Mouse (Mus musculus) urinary bladder, postnatal 10 days (tissue): Measurements from ENCODE around the gene Hamp.

Source experiments
- DNase-seq: peaks from one replicate; pipeline ENCODE4 v3.0.0; 2022; ENCODE audit warnings: low spot score

Gene Hamp

DNA sequence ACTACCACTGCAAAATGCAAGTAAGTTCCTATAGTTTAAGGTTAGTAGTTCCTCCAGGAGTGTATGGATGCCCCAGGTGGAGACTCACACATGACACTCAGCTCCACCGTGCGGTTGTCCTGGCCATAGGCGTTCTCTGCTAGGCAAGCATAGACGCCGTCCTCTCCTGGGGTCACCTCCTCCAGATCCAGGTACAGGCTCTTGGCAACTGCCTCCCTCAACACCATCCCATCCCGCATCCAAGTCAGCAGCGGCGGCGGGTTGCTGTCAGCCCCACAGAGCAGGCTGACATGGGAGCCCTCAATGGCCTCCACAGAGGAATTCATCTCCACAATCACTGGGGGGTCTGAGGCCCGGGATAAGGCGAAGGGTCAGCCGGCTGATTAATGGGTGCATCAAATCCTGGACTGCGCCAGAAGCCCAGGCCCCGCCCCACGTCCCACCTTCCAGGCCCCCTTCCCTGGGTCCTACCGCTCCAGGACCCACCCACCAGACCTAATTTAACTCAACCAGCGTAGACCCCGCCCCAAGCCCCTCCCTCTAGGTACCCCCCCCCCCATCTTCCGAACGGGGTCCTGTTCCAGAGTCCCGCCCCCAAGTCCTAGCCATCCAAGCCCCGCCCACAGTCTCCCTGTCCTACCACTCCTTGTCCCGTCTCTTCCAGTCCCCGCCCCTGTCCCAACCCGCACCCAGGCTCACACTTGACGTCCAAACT, 35.4 kb downstream of the Hamp start:
- no peak for DNase-seq

GRCm38 (mm10) chr7:30904042-30904441, 39.8 kb downstream of the Hamp start:
- no peak for DNase-seq

GRCm38 (mm10) chr7:30895217-30895616, 48.6 kb downstream of the Hamp start:
- no peak for DNase-seq

- no peak for DNase-seq
These were observed 51.3 kb downstream of the Hamp start for GRCm38 (mm10) chr7:30892515-30892914.
